Mouse (Mus musculus) 3134 (cell line): ENCODE data around the gene Mgp.
"Not testable (repeated sequence)": the region's sequence is repeated elsewhere in the genome, so short reads cannot be mapped to it uniquely, and the experiment has no call there.

Experiments used
- DNase-seq: peaks from one replicate; pipeline ENCODE4 v3.0.0-alpha.2; 2011; ENCODE audit warnings: low spot score; ENCODE audit not compliant: insufficient read length; ENCODE audit errors: extremely low read depth

The Mgp gene

GRCm38 (mm10) chr6:136898954-136899353, 23.3 kb upstream of the Mgp start:
- DNase-seq = no peak

GRCm38 (mm10) chr6:136898222-136898621, 22.6 kb upstream of the Mgp start:
- no peak for DNase-seq

GRCm38 (mm10) chr6:136897789-136898188, 22.2 kb upstream of the Mgp start:
- DNase-seq = no peak

- DNase-seq = no peak
Measured at GRCm38 (mm10) chr6:136894532-136895339, 19.1 kb upstream of the Mgp start.

- no peak for DNase-seq
Measured at GRCm38 (mm10) chr6:136892002-136892401, 16.4 kb upstream of the Mgp start.

- no peak for DNase-seq
Measured at GRCm38 (mm10) chr6:136889554-136889953, 13.9 kb upstream of the Mgp start.

GRCm38 (mm10) chr6:136889067-136889466, 13.4 kb upstream of the Mgp start:
- DNase-seq = no peak

GRCm38 (mm10) chr6:136887854-136888253, 12.2 kb upstream of the Mgp start:
- no peak for DNase-seq

GRCm38 (mm10) chr6:136884766-136885165, 9.1 kb upstream of the Mgp start:
- not testable (repeated sequence) for DNase-seq

- DNase-seq = no peak
Measured at GRCm38 (mm10) chr6:136883961-136884360, 8.3 kb upstream of the Mgp start.

- DNase-seq = no peak
Measured at GRCm38 (mm10) chr6:136883431-136883915, 7.8 kb upstream of the Mgp start.

- no peak for DNase-seq
Measured at GRCm38 (mm10) chr6:136881678-136882077, 6.1 kb upstream of the Mgp start.

GRCm38 (mm10) chr6:136874599-136874998, 1.0 kb downstream of the Mgp start:
- DNase-seq = no peak

GRCm38 (mm10) chr6:136868921-136869320, 6.7 kb downstream of the Mgp start:
- no peak for DNase-seq

GRCm38 (mm10) chr6:136866150-136866549, 9.5 kb downstream of the Mgp start:
- DNase-seq = no peak

- DNase-seq = no peak
Measured at GRCm38 (mm10) chr6:136865360-136865759, 10.3 kb downstream of the Mgp start.

GRCm38 (mm10) chr6:136861020-136861419, 14.6 kb downstream of the Mgp start:
- DNase-seq = no peak

- no peak for DNase-seq
Measured at GRCm38 (mm10) chr6:136858420-136858819, 17.2 kb downstream of the Mgp start.

- DNase-seq = no peak
Measured at GRCm38 (mm10) chr6:136857873-136858260, 17.8 kb downstream of the Mgp start.

- no peak for DNase-seq
Measured at GRCm38 (mm10) chr6:136857186-136857872, 18.3 kb downstream of the Mgp start, which contains the start of gene Art4. Gene Art4 (minus strand): TSS chr6:136857733.

- DNase-seq = no peak
Measured at GRCm38 (mm10) chr6:136856071-136856636, 19.5 kb downstream of the Mgp start.
